Mouse (Mus musculus) liver, embryonic 13.5 days (tissue): ENCODE data around the gene Hoxb9. TPM values are rescaled to one million over a fixed set of nuclear protein-coding genes. Genes with fewer than 3 reads are reported as not detected.

ENCODE experiments used
- ATAC-seq: fragments of 200-750 bp; cut with Nextera tagmentation; 2 replicates; pipeline ENCODE4 v1.8.0; 2017; ENCODE audit warnings: low read depth, mild to moderate bottlenecking, moderate number of reproducible peaks, moderate library complexity
- DNase-seq: peaks from one replicate; pipeline ENCODE4 v3.0.0; 2022
- H3K27ac ChIP-seq: fragments of 300-500 bp; sonication (generic); 2 replicates; pipeline ENCODE4 v1.5.1; 2015; ENCODE audit warnings: moderate library complexity, mild to moderate bottlenecking, inconsistent platforms
- H3K27me3 ChIP-seq: fragments of 300-500 bp; sonication (generic); 2 replicates; pipeline ENCODE4 v1.6.1; 2015; ENCODE audit warnings: mild to moderate bottlenecking, inconsistent platforms
- H3K36me3 ChIP-seq: fragments of 300-500 bp; sonication (generic); 2 replicates; pipeline ENCODE4 v1.6.1; 2015; ENCODE audit warnings: mild to moderate bottlenecking, inconsistent platforms
- H3K4me1 ChIP-seq: fragments of 300-500 bp; sonication (generic); replicated peaks from 2 replicates; pipeline ENCODE4 v1.6.1; 2015; ENCODE audit warnings: inconsistent platforms
- H3K4me2 ChIP-seq: fragments of 300-500 bp; sonication (generic); 2 replicates; pipeline ENCODE4 v1.6.1; 2015; ENCODE audit warnings: inconsistent platforms, mild to moderate bottlenecking, moderate library complexity
- H3K4me3 ChIP-seq: fragments of 300-500 bp; sonication (generic); replicated peaks from 2 replicates; pipeline ENCODE4 v1.5.1; 2015; ENCODE audit warnings: mild to moderate bottlenecking, inconsistent platforms
- H3K9ac ChIP-seq: fragments of 300-500 bp; sonication (generic); 2 replicates; pipeline ENCODE4 v1.6.1; 2015; ENCODE audit warnings: mild to moderate bottlenecking, inconsistent platforms
- H3K9me3 ChIP-seq: fragments of 300-500 bp; sonication (generic); replicated peaks from 2 replicates; pipeline ENCODE4 v1.6.1; 2016; ENCODE audit warnings: inconsistent platforms
- WGBS: fragments of 180-500 bp; shearing (Covaris S2); methylation state at CpG from one replicate; pipeline ENCODE4 v1.1.7; 2015; ENCODE audit not compliant: insufficient replicate concordance; 5-methylcytosine and 5-hydroxymethylcytosine counted together
- polyA plus RNA-seq: library from polyadenylated mRNA; unstranded; fragments of >200 nt; fragmentation: Nextera tagmentation; extraction: Ambion mirVana; gene quantifications from 2 replicates; pipeline ENCODE4 v1.2.1, GENCODE M21; 2015

Gene Hoxb9
- polyA plus RNA-seq, 1 experiment from 2014 or later: 0.06 TPM

GRCm38 (mm10) chr11:96268031-96268745, 3.1 kb upstream of the Hoxb9 start:
- H3K4me1 ChIP-seq: peaks cover 6% of the 10 kb centered on the region; the same call in 1 of the 2 replicates
- no peak overlapping the region for H3K9ac ChIP-seq
- H3K36me3 ChIP-seq: no peaks in the 10 kb centered on the region
- 10% methylated on average over 1 of the region's 1 CpGs for WGBS
- no peak overlapping the region for H3K4me3 ChIP-seq
- DNase-seq (no peak), ATAC-seq (no peak)
- H3K27me3 ChIP-seq: peaks cover 98% of the 10 kb centered on the region
- H3K9me3 ChIP-seq: no peaks in the 10 kb centered on the region
- no peak overlapping the region for H3K4me2 ChIP-seq
- H3K27ac ChIP-seq: no peak overlapping the region

DNA sequence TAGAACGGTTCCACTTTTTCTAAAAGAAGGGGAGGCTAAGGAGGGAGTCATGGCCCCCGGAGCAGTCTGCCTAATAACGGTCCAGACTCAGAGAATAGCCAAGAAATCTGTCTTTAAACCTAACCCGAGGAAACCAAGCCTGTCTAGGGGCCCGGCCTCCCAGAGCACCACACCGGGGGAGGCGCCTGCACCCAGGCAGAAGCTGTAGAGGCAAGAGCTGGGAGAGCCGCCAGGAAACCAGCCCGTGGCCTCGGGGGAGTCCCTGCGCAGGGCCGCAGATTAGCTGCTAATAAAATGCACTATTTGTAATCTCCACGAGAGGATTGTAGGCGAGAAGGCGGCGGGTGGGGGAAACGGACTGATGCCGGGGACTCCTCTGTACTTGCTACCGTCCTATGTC, 1.4 kb upstream of the Hoxb9 start:
- Histone ChIP-seq H3K4me2 (no peak overlapping the region), H3K27me3 (peaks cover 98% of the 10 kb centered on the region), H3K4me3 (no peak overlapping the region), H3K27ac (no peak overlapping the region), H3K9ac (no peak overlapping the region), H3K9me3 (no peaks in the 10 kb centered on the region), H3K4me1 (peaks cover 6% of the 10 kb centered on the region; the same call in 1 of the 2 replicates), H3K36me3 (no peaks in the 10 kb centered on the region)
- no peak for ATAC-seq
- no peak for DNase-seq
- 4% methylated on average over 19 of the region's 19 CpGs for WGBS

DNA sequence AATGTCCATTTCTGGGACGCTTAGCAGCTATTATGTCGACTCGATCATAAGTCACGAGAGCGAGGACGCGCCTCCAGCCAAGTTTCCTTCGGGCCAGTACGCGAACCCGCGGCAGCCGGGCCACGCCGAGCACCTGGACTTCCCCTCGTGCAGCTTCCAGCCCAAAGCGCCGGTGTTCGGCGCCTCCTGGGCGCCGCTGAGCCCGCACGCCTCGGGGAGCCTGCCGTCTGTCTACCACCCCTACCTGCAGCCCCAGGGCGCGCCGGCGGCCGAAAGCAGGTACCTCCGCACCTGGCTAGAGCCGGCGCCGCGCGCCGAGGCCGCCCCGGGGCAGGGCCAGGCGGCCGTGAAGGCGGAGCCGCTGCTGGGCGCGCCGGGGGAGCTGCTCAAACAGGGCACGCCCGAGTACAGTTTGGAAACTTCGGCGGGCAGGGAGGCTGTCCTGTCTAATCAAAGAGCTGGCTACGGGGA, 319 bp downstream of the Hoxb9 start:
- Histone ChIP-seq H3K9me3 (no peaks in the 10 kb centered on the region), H3K9ac (no peak overlapping the region), H3K27me3 (peaks cover 98% of the 10 kb centered on the region), H3K36me3 (no peaks in the 10 kb centered on the region), H3K4me1 (peaks cover 6% of the 10 kb centered on the region; the same call in 1 of the 2 replicates), H3K4me2 (peak overlapping the region; percentile 23; the same call in 1 of the 2 replicates), H3K4me3 (peak overlapping the region; percentile 27), H3K27ac (no peak overlapping the region)
- WGBS: 1% methylated on average over 51 of the region's 52 CpGs
- ATAC-seq (no peak), DNase-seq (no peak)

DNA sequence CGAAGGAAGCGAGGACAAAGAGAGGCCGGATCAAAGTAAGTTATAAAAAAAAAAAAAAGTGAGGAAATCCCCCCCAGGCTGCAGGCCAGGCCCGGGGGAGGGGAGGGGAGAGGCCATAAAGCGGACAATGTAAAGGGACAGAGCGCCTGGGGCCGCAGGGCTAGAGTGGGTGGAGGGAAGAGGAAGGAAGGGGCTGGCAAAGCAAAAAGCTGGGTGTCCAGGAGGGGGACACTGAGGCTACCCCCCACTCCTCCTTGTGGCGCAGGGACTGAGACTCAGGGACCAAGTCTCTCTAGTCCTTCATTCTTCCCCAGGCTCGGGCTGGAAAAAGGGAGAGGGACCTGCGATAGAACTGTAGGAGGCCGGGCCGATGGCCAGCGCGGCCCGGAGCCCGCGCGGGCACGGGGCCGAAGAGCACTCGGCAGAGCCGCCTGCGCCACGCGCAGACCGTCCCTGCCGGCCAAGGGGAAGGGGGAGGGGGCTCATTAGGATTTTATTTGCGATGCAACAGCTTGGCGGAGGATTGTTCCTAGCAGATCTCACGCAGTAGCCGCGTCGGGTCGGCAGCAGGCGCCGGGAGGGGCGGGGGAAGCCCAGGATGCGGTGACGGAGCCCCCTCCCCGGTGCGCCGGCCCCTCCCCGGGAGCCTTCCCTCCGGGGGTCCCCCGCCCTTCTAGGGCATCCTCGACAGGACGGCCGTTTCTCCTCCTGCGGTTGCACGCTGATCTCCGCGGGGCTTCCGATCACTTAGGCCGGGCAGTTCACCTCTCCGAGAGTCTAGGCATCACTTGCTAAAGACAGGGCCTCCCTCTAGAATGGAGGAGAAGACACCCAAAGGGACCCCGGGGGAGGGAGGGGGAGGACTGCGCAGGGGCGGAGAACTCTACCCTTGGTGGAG, 1.0 kb downstream of the Hoxb9 start:
- Histone ChIP-seq H3K9ac (no peak overlapping the region), H3K27me3 (peaks cover 98% of the 10 kb centered on the region), H3K4me2 (no peak overlapping the region), H3K4me3 (0 out of 2 replicates have a peak overlapping the region, but pooled peaks have one; percentile 27), H3K36me3 (no peaks in the 10 kb centered on the region), H3K4me1 (peaks cover 6% of the 10 kb centered on the region; the same call in 1 of the 2 replicates), H3K9me3 (no peaks in the 10 kb centered on the region), H3K27ac (no peak overlapping the region)
- 1% methylated on average over 58 of the region's 58 CpGs for WGBS
- ATAC-seq (no peak), DNase-seq (no peak)

- no peak for ATAC-seq
- DNase-seq: no peak
- Histone ChIP-seq H3K27ac (no peak overlapping the region), H3K9me3 (no peaks in the 10 kb centered on the region), H3K4me1 (peaks cover 6% of the 10 kb centered on the region; the same call in 1 of the 2 replicates), H3K4me2 (no peak overlapping the region), H3K36me3 (no peaks in the 10 kb centered on the region), H3K27me3 (peaks cover 100% of the 10 kb centered on the region), H3K4me3 (no peak overlapping the region), H3K9ac (no peak overlapping the region)
- WGBS: 18% methylated on average over 10 of the region's 10 CpGs
Measured at GRCm38 (mm10) chr11:96274428-96274827, 3.2 kb downstream of the Hoxb9 start.

DNA sequence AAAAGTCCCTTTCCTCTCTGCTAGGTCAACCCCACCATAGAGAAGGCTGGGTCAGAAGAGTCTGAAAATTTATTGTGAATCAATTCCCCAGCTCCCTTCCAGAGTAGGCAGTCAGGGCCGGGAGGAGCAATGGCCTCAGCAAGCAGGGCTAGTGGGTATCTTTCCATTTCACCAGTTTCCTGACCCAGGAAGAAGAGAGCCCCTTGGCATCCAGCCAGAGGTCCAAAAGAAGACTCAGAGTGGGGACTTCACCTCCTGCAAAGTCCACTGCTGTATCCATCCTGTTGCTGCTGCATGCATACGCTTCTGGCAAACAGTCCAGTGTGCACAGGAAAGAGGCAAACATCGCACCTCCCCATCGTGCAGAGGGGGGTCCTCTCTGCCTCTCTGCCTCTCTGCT, 4.6 kb downstream of the Hoxb9 start:
- 20% methylated on average over 4 of the region's 4 CpGs for WGBS

DNA sequence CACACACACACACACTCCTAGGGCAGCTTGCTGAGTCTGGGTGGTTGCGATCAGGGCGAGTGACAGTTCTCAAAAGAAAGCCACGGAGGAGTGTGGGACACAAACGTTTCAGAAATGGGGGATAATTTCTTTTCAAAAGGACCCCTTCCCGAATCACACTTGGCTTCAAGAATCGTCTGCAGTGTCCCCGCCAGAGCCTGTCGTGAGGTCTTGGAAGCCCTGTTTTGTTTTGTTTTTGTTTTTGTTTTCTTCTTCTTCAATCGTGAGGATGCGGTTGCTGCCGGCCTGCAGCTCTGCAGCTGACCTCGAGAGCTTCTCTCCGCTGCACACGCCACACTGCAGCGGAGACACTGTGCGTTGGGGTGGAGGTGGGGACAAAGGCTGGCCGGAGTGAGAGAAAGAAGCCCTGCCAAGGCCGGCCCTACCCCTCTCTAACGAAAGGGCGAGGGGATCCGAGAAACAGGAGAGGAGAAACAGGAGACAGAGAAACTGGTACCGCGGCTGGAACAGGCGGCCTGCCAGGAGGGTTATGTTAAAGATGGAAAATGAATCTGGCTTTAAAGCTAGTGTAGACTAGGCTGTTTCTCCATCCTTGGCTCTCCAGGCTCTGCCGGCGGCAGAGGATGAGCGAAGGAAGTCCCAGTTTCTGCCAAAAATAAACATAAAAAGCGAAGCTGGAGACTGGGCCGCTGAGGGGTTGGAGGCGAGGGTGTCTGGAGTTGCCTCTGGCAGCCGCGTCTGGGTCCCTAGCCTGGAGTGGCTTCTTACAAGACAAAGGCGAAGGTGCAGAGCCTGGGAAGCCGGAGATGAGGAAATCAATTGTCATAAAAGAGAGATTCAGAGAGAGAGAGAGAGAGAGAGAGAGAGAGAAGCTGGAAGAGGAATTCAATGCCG, 6.1 kb downstream of the Hoxb9 start:
- H3K4me2 ChIP-seq: no peak overlapping the region
- no peak overlapping the region for H3K27ac ChIP-seq
- H3K27me3 ChIP-seq: peaks cover 100% of the 10 kb centered on the region
- H3K4me3 ChIP-seq: no peak overlapping the region
- DNase-seq (no peak), ATAC-seq (no peak)
- H3K9me3 ChIP-seq: no peaks in the 10 kb centered on the region
- no peaks in the 10 kb centered on the region for H3K36me3 ChIP-seq
- H3K4me1 ChIP-seq: no peaks in the 10 kb centered on the region
- H3K9ac ChIP-seq: no peak overlapping the region
- WGBS: 2% methylated on average over 35 of the region's 35 CpGs

More for the DNA sequence above, 4.6 kb downstream of the Hoxb9 start:
- no peak for DNase-seq
- peaks cover 5% of the 10 kb centered on the region; the same call in 1 of the 2 replicates for H3K4me1 ChIP-seq
- no peak overlapping the region for H3K27ac ChIP-seq
- no peak overlapping the region for H3K4me3 ChIP-seq
- H3K9me3 ChIP-seq: no peaks in the 10 kb centered on the region
- H3K27me3 ChIP-seq: peaks cover 100% of the 10 kb centered on the region
- H3K4me2 ChIP-seq: no peak overlapping the region
- H3K9ac ChIP-seq: no peak overlapping the region
- H3K36me3 ChIP-seq: no peaks in the 10 kb centered on the region
- no peak for ATAC-seq

- Histone ChIP-seq H3K9me3 (no peaks in the 10 kb centered on the region), H3K36me3 (no peaks in the 10 kb centered on the region), H3K4me1 (no peaks in the 10 kb centered on the region), H3K4me2 (no peak overlapping the region), H3K9ac (no peak overlapping the region), H3K27ac (no peak overlapping the region), H3K27me3 (peaks cover 100% of the 10 kb centered on the region), H3K4me3 (no peak overlapping the region)
- ATAC-seq (no peak), DNase-seq (no peak)
- 19% methylated on average over 14 of the region's 14 CpGs for WGBS
Measured at GRCm38 (mm10) chr11:96278324-96278723, 7.1 kb downstream of the Hoxb9 start.

GRCm38 (mm10) chr11:96278773-96279172, 7.5 kb downstream of the Hoxb9 start:
- H3K27ac ChIP-seq: no peak overlapping the region
- no peak overlapping the region for H3K4me2 ChIP-seq
- H3K4me1 ChIP-seq: no peaks in the 10 kb centered on the region
- no peak overlapping the region for H3K4me3 ChIP-seq
- peaks cover 100% of the 10 kb centered on the region for H3K27me3 ChIP-seq
- no peak overlapping the region for H3K9ac ChIP-seq
- peak; percentile 29 for DNase-seq
- no peaks in the 10 kb centered on the region for H3K36me3 ChIP-seq
- H3K9me3 ChIP-seq: no peaks in the 10 kb centered on the region
- ATAC-seq: no peak
- 1% methylated on average over 9 of the region's 9 CpGs for WGBS

DNA sequence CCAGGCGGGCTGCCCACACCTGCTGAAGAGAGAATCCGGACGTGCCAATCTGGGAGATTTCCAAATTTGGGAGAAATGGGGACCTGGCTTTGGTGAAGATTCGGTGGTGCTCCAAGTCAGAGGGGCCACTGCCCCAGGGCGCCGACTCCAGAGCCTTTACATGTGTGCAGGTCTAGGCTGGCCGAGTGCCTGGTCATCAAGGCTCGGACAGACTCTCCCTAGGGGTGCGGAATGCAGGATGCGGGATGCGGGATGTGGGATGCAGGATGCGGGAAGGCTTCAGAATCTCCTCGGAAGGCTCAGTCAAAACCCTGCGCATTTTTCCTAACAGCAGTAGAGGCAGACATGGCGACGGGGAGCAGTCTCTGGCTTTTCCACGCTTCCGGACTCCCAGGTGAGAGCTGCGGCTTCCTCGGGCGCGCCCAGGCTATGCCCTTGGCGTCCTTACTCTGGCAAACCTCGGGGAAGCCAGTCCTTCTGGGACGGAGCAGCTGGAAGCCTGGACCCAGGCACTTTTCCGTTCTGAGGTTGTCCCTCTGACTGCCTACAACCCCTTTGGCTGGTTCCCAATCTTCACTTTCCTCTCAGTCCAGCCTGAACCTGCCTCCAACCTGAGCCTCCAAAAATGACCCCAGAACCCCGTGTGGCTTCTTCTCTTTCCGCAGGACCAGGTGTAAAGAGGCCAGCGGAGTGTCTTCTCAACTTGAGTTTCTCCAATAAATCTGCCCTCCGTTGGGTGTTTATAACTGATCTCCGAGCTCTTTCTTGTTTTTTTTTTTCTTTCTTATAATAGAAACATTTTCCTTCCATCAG, 8.4 kb downstream of the Hoxb9 start:
- Histone ChIP-seq H3K9me3 (no peaks in the 10 kb centered on the region), H3K27me3 (peaks cover 100% of the 10 kb centered on the region), H3K4me1 (peaks cover 4% of the 10 kb centered on the region), H3K27ac (no peak overlapping the region), H3K36me3 (no peaks in the 10 kb centered on the region), H3K9ac (no peak overlapping the region), H3K4me2 (no peak overlapping the region), H3K4me3 (no peak overlapping the region)
- DNase-seq (no peak), ATAC-seq (no peak)
- WGBS: 4% methylated on average over 31 of the region's 31 CpGs
